Mouse (Mus musculus): ENCODE results near the gene Zfp385a. TPM values are rescaled to one million over a fixed set of nuclear protein-coding genes. Genes with fewer than 3 reads are reported as not detected.

Zfp385a gene
- polyA plus RNA-seq, 1 experiment from 2014 or later = 17.1 TPM

DNA sequence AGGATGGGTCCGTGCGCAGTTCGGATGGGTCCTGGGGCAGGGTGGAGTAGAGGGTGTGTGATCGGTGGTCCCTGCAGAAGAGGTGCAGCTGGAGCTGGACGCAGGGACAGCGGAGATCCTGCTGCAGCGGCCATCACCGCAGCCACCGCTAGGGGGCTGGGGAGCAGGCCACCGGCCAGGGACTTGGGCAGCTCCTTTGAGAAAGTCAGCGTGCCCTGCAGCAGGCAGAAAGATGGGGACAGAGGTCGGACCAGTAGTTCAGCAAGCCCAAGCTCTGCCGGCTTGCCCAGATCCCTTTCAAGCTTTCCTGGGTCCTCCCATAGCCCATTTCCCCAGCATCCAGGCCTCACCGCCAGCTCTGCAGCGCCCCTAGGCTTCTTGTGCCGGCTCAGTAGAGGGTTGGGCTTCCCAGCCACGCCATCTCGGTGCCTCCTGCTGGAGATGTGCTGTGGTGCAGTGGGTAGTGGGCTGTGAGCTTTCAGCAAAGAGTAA is 24.8 kb downstream of the Zfp385a start:
- peak overlapping the region; percentile 47 for H3K4me2 ChIP-seq

DNA sequence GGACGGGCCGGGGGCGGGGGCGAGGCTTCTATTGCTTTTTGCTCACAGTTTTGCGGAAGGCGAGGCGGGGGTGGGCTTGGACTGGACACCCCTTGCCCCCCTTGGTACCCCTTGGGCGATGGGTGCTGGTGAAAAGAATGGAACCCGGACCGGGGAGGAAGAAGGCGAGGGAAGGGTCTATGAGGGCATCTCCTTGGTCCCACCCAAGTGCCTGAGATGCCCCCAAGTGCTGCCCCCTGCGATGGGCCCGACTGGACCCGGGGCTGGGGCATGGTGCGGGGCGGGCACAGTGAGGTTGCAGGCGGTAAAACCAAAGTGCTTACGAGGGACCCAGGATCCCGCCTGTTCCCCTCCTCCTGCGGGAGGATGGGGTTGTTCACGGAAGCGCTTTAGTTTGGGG is 25.7 kb downstream of the Zfp385a start:
- Histone ChIP-seq H3K27me3 (no peaks in the 10 kb centered on the region), H3K4me2 (peak overlapping the region; percentile 47), H3K4me3 (peak overlapping the region; percentile 23), H3K4me1 (peaks cover 43% of the 10 kb centered on the region), H3K27ac (0 out of 2 replicates have a peak overlapping the region, but pooled peaks have one; percentile 13), H3K9ac (0 out of 2 replicates have a peak overlapping the region, but pooled peaks have one; percentile 15), H3K36me3 (peaks cover 27% of the 10 kb centered on the region; the same call in 1 of the 2 replicates), H3K9me3 (no peaks in the 10 kb centered on the region)
- 52% methylated on average over 21 of the region's 22 CpGs for WGBS
- ATAC-seq (ENCODE audit: insufficient number of reproducible peaks, low FRiP score, low TSS enrichment, low read depth) = no peak

More for the DNA sequence above, 24.8 kb downstream of the Zfp385a start:
- Histone ChIP-seq H3K4me3 (peak overlapping the region; percentile 23), H3K36me3 (peaks cover 31% of the 10 kb centered on the region; the same call in 1 of the 2 replicates), H3K9me3 (no peaks in the 10 kb centered on the region), H3K9ac (no peak overlapping the region), H3K27me3 (no peaks in the 10 kb centered on the region), H3K27ac (peak overlapping the region; percentile 69; the same call in 1 of the 2 replicates), H3K4me1 (peaks cover 43% of the 10 kb centered on the region)
- ATAC-seq (ENCODE audit: insufficient number of reproducible peaks, low FRiP score, low TSS enrichment, low read depth) = peak; percentile 32; the same call in 1 of the 2 replicates
- 9% methylated on average over 18 of the region's 18 CpGs for WGBS

DNA sequence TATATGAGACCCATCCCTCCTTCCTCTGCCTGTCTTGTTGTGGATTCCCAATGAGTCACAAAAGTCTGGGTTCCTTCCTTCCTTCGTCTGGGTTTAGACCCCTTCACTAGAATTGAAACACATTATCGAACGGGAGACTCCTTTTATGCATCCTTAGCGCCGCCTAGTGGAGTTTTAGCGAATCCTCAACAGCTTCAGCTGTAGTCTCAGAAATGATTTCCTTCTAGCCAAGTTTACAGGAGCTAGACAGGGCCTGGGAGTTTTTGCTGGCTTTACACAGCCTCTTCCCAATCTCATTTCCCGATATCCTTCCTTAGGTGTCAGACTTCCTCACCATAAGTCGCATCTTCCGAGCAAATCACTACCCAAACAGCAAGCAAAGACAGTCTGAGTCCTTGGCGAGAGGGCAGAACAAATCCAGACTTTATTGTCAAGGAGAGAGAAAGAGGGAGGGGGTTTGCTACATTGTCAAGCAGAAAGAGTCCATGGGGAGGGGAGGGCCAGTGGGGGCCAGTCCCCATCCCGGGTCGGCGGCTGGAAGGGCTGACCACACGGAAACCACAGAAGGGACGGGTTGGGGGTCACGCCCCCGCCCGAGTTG is 26.3 kb downstream of the Zfp385a start:
- no peaks in the 10 kb centered on the region for H3K27me3 ChIP-seq
- H3K4me1 ChIP-seq = peaks cover 47% of the 10 kb centered on the region
- H3K27ac ChIP-seq = 0 out of 2 replicates have a peak overlapping the region, but pooled peaks have one; percentile 13
- 18% methylated on average over 18 of the region's 18 CpGs for WGBS
- H3K4me2 ChIP-seq = no peak overlapping the region
- H3K9ac ChIP-seq = no peak overlapping the region
- no peaks in the 10 kb centered on the region for H3K9me3 ChIP-seq
- no peak overlapping the region for H3K4me3 ChIP-seq
- no peak for ATAC-seq (ENCODE audit: insufficient number of reproducible peaks, low FRiP score, low TSS enrichment, low read depth)
- H3K36me3 ChIP-seq = peaks cover 21% of the 10 kb centered on the region; the same call in 1 of the 2 replicates

DNA sequence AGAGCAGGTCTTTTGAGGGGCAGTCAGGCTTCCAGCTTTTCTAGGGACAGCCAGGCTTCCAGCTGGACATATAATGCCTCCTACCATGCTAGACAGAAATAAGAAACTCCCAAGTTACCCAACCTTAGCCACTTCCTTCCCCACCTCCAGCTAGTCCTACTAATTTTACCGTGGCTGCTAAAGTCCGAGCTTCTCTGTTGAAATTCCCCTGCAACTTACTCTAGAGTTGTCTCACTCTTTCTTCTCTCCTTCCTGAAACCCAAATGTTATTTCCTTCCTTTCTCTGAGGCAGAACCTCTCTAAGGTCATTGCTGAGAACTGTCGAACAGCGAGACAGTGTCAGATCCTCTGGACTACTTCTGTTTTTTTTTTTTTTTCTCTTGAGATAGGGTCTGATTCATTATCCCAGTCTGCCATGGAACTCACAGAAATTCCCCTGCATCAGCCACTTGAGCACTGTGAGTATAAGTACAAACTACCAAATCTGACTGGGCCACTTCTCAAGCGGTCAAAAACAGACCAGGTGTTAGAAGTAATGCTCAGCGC is 29.5 kb downstream of the Zfp385a start, which contains the start of gene Gpr84:
Gene Gpr84, minus strand, starts transcription at position 248 of the 546 bp plus-strand sequence.
- Histone ChIP-seq H3K36me3 (0 out of 2 replicates have a peak, but pooled peaks cover 3% of the 10 kb centered on the region), H3K4me1 (peaks cover 52% of the 10 kb centered on the region), H3K9ac (no peak within 1 kb of the TSS), H3K27ac (no peak within 1 kb of the TSS), H3K4me2 (no peak within 1 kb of the TSS), H3K27me3 (no peaks in the 10 kb centered on the region), H3K4me3 (no peak within 1 kb of the TSS), H3K9me3 (no peaks in the 10 kb centered on the region)
- 54% methylated on average over 6 of the region's 6 CpGs for WGBS
- ATAC-seq (ENCODE audit: insufficient number of reproducible peaks, low FRiP score, low TSS enrichment, low read depth) = no peak

DNA sequence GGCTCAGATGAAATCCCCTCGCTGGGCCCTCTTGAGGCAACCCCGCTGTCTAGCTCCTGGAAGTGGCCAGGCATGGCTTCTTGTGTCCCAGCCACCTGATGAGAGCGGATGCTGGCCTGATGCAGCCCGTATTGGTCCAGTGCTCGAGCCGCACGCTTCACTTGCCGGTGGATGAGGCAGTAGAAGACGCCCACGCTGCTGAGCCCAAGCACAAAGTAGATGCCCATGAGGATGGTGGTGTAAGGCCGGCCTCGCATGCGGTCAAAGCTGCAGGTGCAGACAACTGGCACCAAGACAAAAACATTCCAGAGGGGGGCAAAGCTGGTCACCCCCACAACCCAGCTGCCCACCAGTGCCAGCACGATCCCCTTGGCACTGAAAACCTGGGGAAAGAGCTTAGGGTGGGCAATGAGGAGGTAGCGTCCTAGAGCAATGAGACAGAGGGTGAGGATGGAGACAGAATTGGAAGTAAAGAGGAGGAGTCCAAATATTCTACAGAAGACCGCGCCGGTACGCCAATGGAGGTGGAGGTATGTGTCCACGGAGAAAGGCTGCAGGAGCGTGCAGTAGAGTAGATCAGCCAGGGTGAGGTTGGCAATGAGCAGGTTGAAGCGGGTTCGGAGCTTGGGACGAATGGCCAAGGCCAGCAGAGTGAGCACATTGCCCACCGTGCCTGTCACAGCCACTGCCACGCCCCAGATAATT is 30.9 kb downstream of the Zfp385a start:
- H3K4me2 ChIP-seq = 0 out of 2 replicates have a peak overlapping the region, but pooled peaks have one; percentile 8
- no peaks in the 10 kb centered on the region for H3K9me3 ChIP-seq
- no peak overlapping the region for H3K9ac ChIP-seq
- 0 out of 2 replicates have a peak overlapping the region, but pooled peaks have one; percentile 7 for H3K4me3 ChIP-seq
- no peaks in the 10 kb centered on the region for H3K27me3 ChIP-seq
- WGBS = 65% methylated on average over 26 of the region's 26 CpGs
- H3K4me1 ChIP-seq = peaks cover 45% of the 10 kb centered on the region
- no peak for ATAC-seq (ENCODE audit: insufficient number of reproducible peaks, low FRiP score, low TSS enrichment, low read depth)
- no peaks in the 10 kb centered on the region for H3K36me3 ChIP-seq
- H3K27ac ChIP-seq = no peak overlapping the region

DNA sequence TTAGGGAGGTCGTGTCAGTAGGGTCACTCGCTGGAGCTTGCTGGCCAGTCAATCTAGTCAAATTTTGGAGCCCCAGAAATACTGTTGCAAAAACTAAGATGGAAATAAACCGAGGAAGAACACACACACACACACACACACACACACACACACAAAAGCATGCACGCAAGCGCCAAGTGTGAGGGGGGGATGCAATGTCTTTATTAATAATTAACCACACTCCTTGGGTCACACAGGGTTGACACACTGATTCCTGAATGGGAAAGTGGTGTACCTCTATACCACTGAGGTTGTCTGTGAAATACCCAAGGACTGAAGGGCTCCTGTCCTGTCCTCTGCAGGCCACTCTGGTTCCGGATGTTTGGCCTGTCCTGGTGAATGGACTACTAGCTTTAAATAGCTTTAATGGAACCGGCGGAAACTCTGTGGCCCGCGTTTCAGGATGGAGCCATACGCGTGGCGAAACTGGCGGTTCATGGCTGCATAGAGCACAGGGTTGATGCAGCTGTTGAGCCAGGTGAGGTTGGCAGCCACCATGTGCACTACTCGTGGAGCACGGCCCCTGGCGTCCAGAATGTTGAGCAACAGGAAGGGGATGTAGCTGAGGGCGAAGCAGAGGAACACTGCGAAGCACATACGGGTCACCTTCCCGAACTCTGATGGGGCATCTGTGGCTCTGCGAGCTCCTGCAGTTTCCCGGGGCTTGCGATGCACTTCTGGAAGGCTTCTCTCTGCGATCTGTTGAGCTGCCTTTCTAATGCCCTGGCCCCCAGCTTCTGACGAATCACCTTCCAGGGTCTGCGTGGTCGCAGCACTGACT is 31.6 kb downstream of the Zfp385a start:
- H3K4me3 ChIP-seq = 0 out of 2 replicates have a peak overlapping the region, but pooled peaks have one; percentile 7
- 39% methylated on average over 28 of the region's 28 CpGs for WGBS
- no peak overlapping the region for H3K9ac ChIP-seq

DNA sequence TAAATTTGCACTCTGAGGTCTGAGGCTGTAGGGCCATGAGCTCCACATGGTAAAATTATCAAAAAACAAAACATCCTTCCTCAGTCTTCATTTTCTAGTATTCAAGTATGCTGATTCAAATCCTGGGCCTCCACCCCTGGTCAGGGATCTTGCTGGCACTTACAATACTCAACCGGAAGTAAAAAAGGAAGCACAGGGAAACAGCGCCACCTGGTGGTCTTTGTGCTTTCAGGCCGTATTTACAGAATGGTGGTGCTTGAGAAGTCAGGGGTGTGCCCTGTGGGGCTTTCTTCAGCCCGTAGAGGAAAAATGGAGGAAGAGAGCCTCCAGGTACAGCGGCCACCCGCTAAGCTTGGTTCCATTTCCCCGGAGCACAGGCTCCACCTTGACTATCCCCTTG is 32.8 kb downstream of the Zfp385a start:
- Histone ChIP-seq H3K9ac (no peak overlapping the region), H3K36me3 (no peaks in the 10 kb centered on the region), H3K4me1 (peaks cover 54% of the 10 kb centered on the region), H3K27me3 (no peaks in the 10 kb centered on the region), H3K4me2 (no peak overlapping the region), H3K4me3 (no peak overlapping the region), H3K27ac (peak overlapping the region; percentile 97; the same call in 1 of the 2 replicates), H3K9me3 (no peaks in the 10 kb centered on the region)
- ATAC-seq (ENCODE audit: insufficient number of reproducible peaks, low FRiP score, low TSS enrichment, low read depth) = no peak
- 2% methylated on average over 7 of the region's 7 CpGs for WGBS

More for the DNA sequence above, 31.6 kb downstream of the Zfp385a start:
- H3K9me3 ChIP-seq = no peaks in the 10 kb centered on the region
- no peak for ATAC-seq (ENCODE audit: insufficient number of reproducible peaks, low FRiP score, low TSS enrichment, low read depth)
- 0 out of 2 replicates have a peak overlapping the region, but pooled peaks have one; percentile 8 for H3K4me2 ChIP-seq
- no peaks in the 10 kb centered on the region for H3K36me3 ChIP-seq
- H3K27ac ChIP-seq = no peak overlapping the region
- H3K4me1 ChIP-seq = peaks cover 45% of the 10 kb centered on the region
- no peaks in the 10 kb centered on the region for H3K27me3 ChIP-seq

DNA sequence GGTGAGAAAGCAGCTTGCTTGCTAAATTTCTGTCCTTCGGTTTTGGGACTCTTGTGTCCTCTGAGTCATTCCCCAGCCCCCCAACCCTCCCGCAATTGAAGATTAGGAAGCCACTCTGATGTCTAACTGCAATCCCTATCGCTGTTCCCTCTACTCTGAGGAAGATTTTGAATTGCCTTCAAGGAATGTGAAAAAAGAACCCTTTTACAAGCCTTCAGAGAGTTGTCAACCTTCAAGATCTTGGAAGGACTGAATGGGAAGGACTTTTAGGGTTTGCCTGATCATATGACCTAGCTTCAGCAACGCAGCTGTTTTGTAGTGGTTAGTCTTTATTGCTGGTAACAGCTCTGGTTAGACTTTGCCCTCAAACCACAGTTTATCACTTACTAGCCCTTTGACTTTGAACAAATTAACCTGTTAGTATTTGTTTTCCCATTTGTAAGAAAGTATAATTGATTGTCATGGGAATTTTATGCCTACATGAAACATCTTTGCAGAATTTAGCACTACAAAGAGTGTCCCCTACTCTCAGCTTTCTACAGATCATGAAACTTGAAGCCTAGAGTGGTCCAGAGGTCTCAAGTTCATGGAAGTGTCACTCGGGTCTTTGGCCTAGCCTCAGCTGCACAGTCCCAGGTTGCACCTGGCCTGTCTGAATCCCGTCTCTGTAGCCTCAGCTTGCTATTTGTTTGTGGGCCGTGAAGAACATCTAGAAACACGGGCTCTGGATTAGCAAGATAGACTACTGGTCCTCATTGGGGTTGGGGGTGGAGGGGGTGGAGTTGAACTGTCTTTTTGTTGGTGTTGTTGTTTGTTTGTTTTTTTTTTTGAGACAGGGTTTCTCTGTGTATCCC is 33.9 kb downstream of the Zfp385a start:
- no peak for ATAC-seq (ENCODE audit: insufficient number of reproducible peaks, low FRiP score, low TSS enrichment, low read depth)
- H3K9ac ChIP-seq = peak overlapping the region; percentile 50
- peak overlapping the region; percentile 76 for H3K4me2 ChIP-seq
- peak overlapping the region; percentile 97 for H3K27ac ChIP-seq
- no peaks in the 10 kb centered on the region for H3K27me3 ChIP-seq
- H3K4me1 ChIP-seq = peaks cover 65% of the 10 kb centered on the region
- no peaks in the 10 kb centered on the region for H3K36me3 ChIP-seq
- no peaks in the 10 kb centered on the region for H3K9me3 ChIP-seq
- H3K4me3 ChIP-seq = peak overlapping the region; percentile 48
- WGBS = 19% methylated on average over 8 of the region's 8 CpGs

DNA sequence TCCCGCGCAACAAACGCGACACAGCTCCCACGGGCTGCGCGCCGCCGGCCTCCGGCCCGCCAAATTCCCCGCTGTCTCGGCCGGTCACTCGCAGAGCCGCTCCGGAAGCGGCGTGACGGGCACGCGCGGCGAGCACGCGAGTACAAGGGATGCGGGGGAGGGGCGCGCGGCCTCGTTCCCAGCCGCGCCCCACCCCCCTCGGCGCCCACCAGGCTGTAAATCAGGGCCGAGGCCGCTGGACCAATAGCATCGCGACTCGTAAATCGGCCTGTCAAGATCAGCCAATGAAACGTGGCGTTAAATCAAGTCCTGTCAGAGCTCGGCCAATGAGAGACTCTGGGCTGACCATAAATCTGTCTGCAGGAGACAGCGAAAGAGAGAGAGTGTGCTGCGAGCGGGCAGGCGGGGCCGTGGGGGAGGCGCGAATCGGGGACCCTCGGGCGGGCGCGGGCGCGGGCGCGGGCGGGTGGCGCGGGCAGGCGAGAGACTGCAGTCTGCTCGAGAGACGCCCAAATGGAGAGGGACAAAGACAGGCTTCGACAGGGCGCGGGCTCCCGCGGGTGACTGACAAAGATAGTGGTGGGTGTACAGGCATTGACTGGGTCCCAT is 34.7 kb downstream of the Zfp385a start:
- peaks cover 73% of the 10 kb centered on the region for H3K4me1 ChIP-seq
- H3K9ac ChIP-seq = peak overlapping the region; percentile 50
- peak; percentile 95 for ATAC-seq (ENCODE audit: insufficient number of reproducible peaks, low FRiP score, low TSS enrichment, low read depth)
- no peaks in the 10 kb centered on the region for H3K27me3 ChIP-seq
- WGBS = under 1% methylated on average over 59 of the region's 71 CpGs
- H3K9me3 ChIP-seq = no peaks in the 10 kb centered on the region
- H3K4me3 ChIP-seq = peak overlapping the region; percentile 48
- peak overlapping the region; percentile 97 for H3K27ac ChIP-seq
- H3K36me3 ChIP-seq = no peaks in the 10 kb centered on the region
- peak overlapping the region; percentile 76 for H3K4me2 ChIP-seq

DNA sequence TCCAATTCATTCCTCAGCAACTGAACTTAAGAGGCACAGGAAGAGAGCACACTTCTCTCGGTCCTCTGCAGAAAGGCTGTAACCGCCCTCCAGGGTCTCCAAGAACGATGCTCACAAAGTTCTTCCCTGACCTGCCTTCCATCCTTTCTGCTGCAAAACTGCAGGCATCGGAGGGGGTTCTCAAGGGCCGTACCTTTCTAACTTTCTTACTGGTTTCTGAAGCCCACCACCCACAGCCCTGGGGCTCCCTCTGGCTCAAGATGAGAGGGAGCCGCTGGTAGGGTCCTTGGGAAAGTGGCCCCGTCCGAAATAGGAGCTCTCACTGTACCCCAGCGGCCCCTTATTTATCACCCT is 35.3 kb downstream of the Zfp385a start:
- H3K36me3 ChIP-seq = no peaks in the 10 kb centered on the region
- H3K9ac ChIP-seq = peak overlapping the region; percentile 24
- no peak for ATAC-seq (ENCODE audit: insufficient number of reproducible peaks, low FRiP score, low TSS enrichment, low read depth)
- peak overlapping the region; percentile 97 for H3K27ac ChIP-seq
- H3K4me2 ChIP-seq = peak overlapping the region; percentile 76
- H3K4me3 ChIP-seq = peak overlapping the region; percentile 48
- WGBS = under 1% methylated on average over 9 of the region's 9 CpGs
- no peaks in the 10 kb centered on the region for H3K27me3 ChIP-seq
- peaks cover 79% of the 10 kb centered on the region for H3K4me1 ChIP-seq
- H3K9me3 ChIP-seq = no peaks in the 10 kb centered on the region
